Mouse (Mus musculus) forebrain, embryonic 10.5 days (tissue): ENCODE results near the gene Lrrtm4. TPM values are rescaled to one million over a fixed set of nuclear protein-coding genes. Genes with fewer than 3 reads are reported as not detected.
A peak's percentile ranks its signal among the peaks of the same experiment; 100 is the strongest.

ENCODE experiments used
- DNase-seq: peaks from one replicate; pipeline ENCODE4 v3.0.0-alpha.2; 2017; ENCODE audit warnings: low spot score; ENCODE audit errors: extremely low spot score
- H3K27ac ChIP-seq: fragments of 300-500 bp; sonication (generic); 2 replicates; pipeline ENCODE4 v1.5.1; 2016; ENCODE audit warnings: mild to moderate bottlenecking
- H3K27me3 ChIP-seq: fragments of 300-500 bp; sonication (generic); 2 replicates; pipeline ENCODE4 v1.6.1; 2016; ENCODE audit warnings: mild to moderate bottlenecking; ENCODE audit not compliant: poor library complexity, severe bottlenecking
- H3K36me3 ChIP-seq: fragments of 300-500 bp; sonication (generic); replicated peaks from 2 replicates; pipeline ENCODE4 v1.6.1; 2016; ENCODE audit warnings: mild to moderate bottlenecking, moderate library complexity
- H3K4me1 ChIP-seq: fragments of 300-500 bp; sonication (generic); 2 replicates; pipeline ENCODE4 v1.6.1; 2016
- H3K4me3 ChIP-seq: fragments of 300-500 bp; sonication (generic); 2 replicates; pipeline ENCODE4 v1.5.1; 2016; ENCODE audit warnings: mild to moderate bottlenecking, moderate library complexity
- H3K9me3 ChIP-seq: fragments of 300-500 bp; sonication (generic); 2 replicates; pipeline ENCODE4 v1.6.1; 2016; ENCODE audit warnings: mild to moderate bottlenecking, moderate library complexity
- WGBS: fragments of 180-500 bp; shearing (Covaris S2); methylation state at CpG from one replicate; pipeline ENCODE4 v1.1.7; 2016; 5-methylcytosine and 5-hydroxymethylcytosine counted together
- polyA plus RNA-seq: library from polyadenylated mRNA; unstranded; fragments of >200 nt; fragmentation: Nextera tagmentation; extraction: Ambion mirVana; gene quantifications from 2 replicates; pipeline ENCODE4 v1.2.1, GENCODE M21; 2016

Gene Lrrtm4
- polyA plus RNA-seq, result 0.31 and 1.4 TPM in 2 replicates

DNA sequence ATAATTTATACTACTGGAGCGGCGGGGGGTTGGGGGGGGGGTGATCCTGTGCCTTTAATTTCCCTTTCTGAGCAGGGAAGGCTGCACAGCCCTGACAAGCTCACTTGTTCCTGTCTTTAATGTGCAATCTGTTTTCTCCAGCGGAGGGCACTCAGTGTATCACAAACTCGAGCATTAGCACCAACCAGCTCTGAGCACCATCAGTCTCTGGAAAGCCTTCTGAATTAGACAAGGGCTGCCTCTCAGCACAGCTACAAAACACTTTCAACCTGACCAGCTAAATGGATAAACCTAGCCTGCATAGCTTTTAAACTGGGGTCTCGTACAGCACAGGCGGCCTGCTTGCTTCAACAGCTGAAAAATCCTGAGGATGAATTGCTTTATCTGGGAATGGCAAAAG, at the start of gene Lrrtm4:
Gene Lrrtm4 (plus strand): TSS at position 113 of the 400 bp plus-strand sequence.
- no peaks in the 10 kb centered on the region for H3K36me3 ChIP-seq
- H3K9me3 ChIP-seq, result no peaks in the 10 kb centered on the region
- DNase-seq, result peak; percentile 30
- H3K27me3 ChIP-seq, result no peaks in the 10 kb centered on the region
- H3K4me3 ChIP-seq, result peak within 1 kb of the TSS; percentile 52
- 0 out of 2 replicates have a peak within 1 kb of the TSS, but pooled peaks have one; percentile 30 for H3K27ac ChIP-seq
- H3K4me1 ChIP-seq, result peaks cover 16% of the 10 kb centered on the region
- 6% methylated on average over 6 of the region's 6 CpGs for WGBS

- peak overlapping the region; percentile 52 for H3K4me3 ChIP-seq
- H3K9me3 ChIP-seq, result no peaks in the 10 kb centered on the region
- DNase-seq, result peak; percentile 20
- H3K4me1 ChIP-seq, result peaks cover 16% of the 10 kb centered on the region
- 1% methylated on average over 14 of the region's 14 CpGs for WGBS
- no peaks in the 10 kb centered on the region for H3K27me3 ChIP-seq
- H3K27ac ChIP-seq, result 0 out of 2 replicates have a peak overlapping the region, but pooled peaks have one; percentile 30
- no peaks in the 10 kb centered on the region for H3K36me3 ChIP-seq
Measured at GRCm38 (mm10) chr6:80019189-80019860, 648 bp downstream of the Lrrtm4 start.

- no peaks in the 10 kb centered on the region for H3K36me3 ChIP-seq
- DNase-seq, result no peak
- no peaks in the 10 kb centered on the region for H3K9me3 ChIP-seq
- no peak overlapping the region for H3K27ac ChIP-seq
- 9% methylated on average over 10 of the region's 10 CpGs for WGBS
- peak overlapping the region; percentile 52 for H3K4me3 ChIP-seq
- H3K27me3 ChIP-seq, result no peaks in the 10 kb centered on the region
- peaks cover 16% of the 10 kb centered on the region for H3K4me1 ChIP-seq
Measured at GRCm38 (mm10) chr6:80019861-80020230, 1.2 kb downstream of the Lrrtm4 start.

- DNase-seq, result no peak
- Histone ChIP-seq H3K27ac (no peak overlapping the region), H3K9me3 (no peaks in the 10 kb centered on the region), H3K27me3 (no peaks in the 10 kb centered on the region), H3K36me3 (no peaks in the 10 kb centered on the region), H3K4me3 (no peak overlapping the region), H3K4me1 (no peaks in the 10 kb centered on the region)
Measured at GRCm38 (mm10) chr6:80056849-80057248, 38.2 kb downstream of the Lrrtm4 start.

- Histone ChIP-seq H3K4me1 (no peaks in the 10 kb centered on the region), H3K36me3 (no peaks in the 10 kb centered on the region), H3K27ac (no peak overlapping the region), H3K9me3 (no peaks in the 10 kb centered on the region), H3K27me3 (no peaks in the 10 kb centered on the region), H3K4me3 (no peak overlapping the region)
- 91% methylated on average over 2 of the region's 2 CpGs for WGBS
- no peak for DNase-seq
Measured at GRCm38 (mm10) chr6:80078001-80078400, 59.3 kb downstream of the Lrrtm4 start.

GRCm38 (mm10) chr6:80079290-80079689, 60.6 kb downstream of the Lrrtm4 start:
- H3K4me1 ChIP-seq, result no peaks in the 10 kb centered on the region
- no peak overlapping the region for H3K4me3 ChIP-seq
- H3K27me3 ChIP-seq, result no peaks in the 10 kb centered on the region
- no peak overlapping the region for H3K27ac ChIP-seq
- H3K36me3 ChIP-seq, result no peaks in the 10 kb centered on the region
- WGBS, result 85% methylated on average over 6 of the region's 6 CpGs
- no peaks in the 10 kb centered on the region for H3K9me3 ChIP-seq
- no peak for DNase-seq

DNA sequence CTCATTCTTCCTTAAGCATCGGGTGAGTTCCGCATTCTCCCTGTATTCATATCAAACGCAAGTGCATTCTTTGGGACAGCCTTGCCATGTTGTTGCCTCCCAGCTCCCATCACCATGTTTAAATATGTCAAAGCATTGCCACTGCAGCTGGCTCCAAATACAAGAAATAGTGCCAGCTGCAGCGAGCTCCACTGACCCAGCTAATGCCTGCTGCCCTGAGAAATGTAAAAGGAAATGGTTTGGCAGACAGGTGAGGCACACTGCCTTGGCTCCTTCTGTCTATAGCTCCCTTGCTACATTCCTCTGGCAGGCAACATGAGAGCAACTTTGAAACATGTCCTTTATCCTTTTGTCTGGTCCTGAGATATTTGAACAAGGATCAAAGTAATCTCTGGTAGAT, 76.2 kb downstream of the Lrrtm4 start:
- Histone ChIP-seq H3K9me3 (no peaks in the 10 kb centered on the region), H3K4me1 (no peaks in the 10 kb centered on the region), H3K27ac (no peak overlapping the region), H3K27me3 (no peaks in the 10 kb centered on the region), H3K36me3 (no peaks in the 10 kb centered on the region), H3K4me3 (no peak overlapping the region)
- WGBS, result 88% methylated on average over 4 of the region's 4 CpGs
- DNase-seq, result no peak

DNA sequence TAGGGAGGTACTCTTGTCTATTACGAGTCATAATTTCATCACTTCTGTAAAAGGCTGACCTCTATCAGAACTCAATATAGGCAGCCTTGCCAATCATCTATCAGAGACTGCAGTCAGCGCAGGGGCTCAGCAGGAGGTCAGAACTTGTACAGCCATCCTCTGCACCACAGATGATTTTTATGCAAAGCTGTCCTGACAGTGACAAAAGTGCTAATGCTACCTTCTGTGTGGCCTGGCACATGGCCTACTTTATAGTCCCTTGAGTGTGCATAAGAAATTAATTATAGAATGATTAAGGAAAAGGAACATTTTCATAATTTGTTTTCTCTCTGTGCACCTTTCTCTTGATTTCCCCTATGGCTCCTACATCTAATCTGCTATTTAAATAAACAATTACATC, 86.7 kb downstream of the Lrrtm4 start:
- WGBS, result 91% methylated on average over 2 of the region's 2 CpGs
- H3K27ac ChIP-seq, result no peak overlapping the region
- no peak overlapping the region for H3K4me3 ChIP-seq
- no peaks in the 10 kb centered on the region for H3K4me1 ChIP-seq
- H3K27me3 ChIP-seq, result no peaks in the 10 kb centered on the region
- H3K9me3 ChIP-seq, result no peaks in the 10 kb centered on the region
- DNase-seq, result no peak
- H3K36me3 ChIP-seq, result no peaks in the 10 kb centered on the region

DNA sequence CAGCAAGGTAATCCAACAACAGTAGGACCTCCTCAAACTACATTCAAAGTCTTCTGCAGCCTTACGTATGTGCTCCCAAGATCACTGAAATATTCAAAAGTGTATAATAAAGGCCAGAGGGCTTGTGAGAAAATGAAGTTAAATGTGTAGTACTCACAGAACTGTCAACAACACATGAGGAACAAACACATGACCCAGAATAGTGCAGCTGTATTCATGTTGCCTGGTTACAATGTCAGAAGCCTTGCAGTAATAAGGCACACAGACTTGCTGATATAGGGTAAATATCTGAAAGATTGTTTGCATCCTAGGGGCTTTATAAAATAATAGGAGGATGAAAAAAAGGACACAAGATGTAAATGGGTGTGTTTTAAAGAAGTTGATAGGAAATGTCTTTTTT, 87.2 kb downstream of the Lrrtm4 start:
- no peaks in the 10 kb centered on the region for H3K9me3 ChIP-seq
- no peak overlapping the region for H3K27ac ChIP-seq
- no peaks in the 10 kb centered on the region for H3K4me1 ChIP-seq
- 96% methylated on average over 1 of the region's 1 CpGs for WGBS
- no peaks in the 10 kb centered on the region for H3K27me3 ChIP-seq
- no peak for DNase-seq
- no peak overlapping the region for H3K4me3 ChIP-seq
- H3K36me3 ChIP-seq, result no peaks in the 10 kb centered on the region

- no peak for DNase-seq
Measured at GRCm38 (mm10) chr6:80126419-80126818, 107.7 kb downstream of the Lrrtm4 start.

DNA sequence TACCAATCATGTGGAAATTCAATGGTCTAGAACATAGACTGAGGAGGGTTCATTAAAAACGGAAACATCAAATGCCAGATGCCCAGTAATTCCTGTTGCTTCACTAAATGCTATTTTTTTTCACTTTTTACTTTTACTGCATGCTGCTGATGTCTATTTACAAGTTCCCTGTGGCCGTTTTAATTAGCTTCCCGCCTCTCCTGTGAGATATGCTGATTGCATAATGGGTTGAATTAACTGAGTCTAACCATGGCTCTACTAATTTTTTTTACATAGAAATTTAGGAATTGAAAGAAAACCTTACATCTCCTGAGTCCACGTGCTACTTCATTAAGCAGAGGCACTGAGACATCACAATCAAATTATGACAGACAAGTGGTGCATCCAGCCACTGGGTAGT, 143.9 kb downstream of the Lrrtm4 start:
- no peaks in the 10 kb centered on the region for H3K36me3 ChIP-seq
- H3K4me1 ChIP-seq, result no peaks in the 10 kb centered on the region
- DNase-seq, result no peak
- H3K27ac ChIP-seq, result no peak overlapping the region
- 78% methylated on average over 4 of the region's 4 CpGs for WGBS
- H3K27me3 ChIP-seq, result no peaks in the 10 kb centered on the region
- no peaks in the 10 kb centered on the region for H3K9me3 ChIP-seq
- H3K4me3 ChIP-seq, result no peak overlapping the region

More at GRCm38 (mm10) chr6:80126419-80126818, 107.7 kb downstream of the Lrrtm4 start:
- 91% methylated on average over 1 of the region's 1 CpGs for WGBS
- Histone ChIP-seq H3K9me3 (no peaks in the 10 kb centered on the region), H3K4me1 (no peaks in the 10 kb centered on the region), H3K4me3 (no peak overlapping the region), H3K27me3 (no peaks in the 10 kb centered on the region), H3K36me3 (no peaks in the 10 kb centered on the region), H3K27ac (no peak overlapping the region)

GRCm38 (mm10) chr6:80181916-80182315, 163.2 kb downstream of the Lrrtm4 start:
- H3K4me1 ChIP-seq, result peaks cover 20% of the 10 kb centered on the region
- H3K27ac ChIP-seq, result no peak overlapping the region
- DNase-seq, result no peak
- no peak overlapping the region for H3K4me3 ChIP-seq
- H3K36me3 ChIP-seq, result no peaks in the 10 kb centered on the region
- 96% methylated on average over 1 of the region's 1 CpGs for WGBS
- no peaks in the 10 kb centered on the region for H3K9me3 ChIP-seq
- no peaks in the 10 kb centered on the region for H3K27me3 ChIP-seq

GRCm38 (mm10) chr6:80182353-80182752, 163.7 kb downstream of the Lrrtm4 start:
- Histone ChIP-seq H3K36me3 (no peaks in the 10 kb centered on the region), H3K4me1 (peaks cover 20% of the 10 kb centered on the region), H3K9me3 (no peaks in the 10 kb centered on the region), H3K27me3 (no peaks in the 10 kb centered on the region), H3K4me3 (no peak overlapping the region), H3K27ac (no peak overlapping the region)
- no peak for DNase-seq
- whole genome bisulfite sequencing, result 89% methylated on average over 2 of the region's 2 CpGs
